Mouse (Mus musculus): ENCODE results near the gene Paxx. TPM values are rescaled to one million over a fixed set of nuclear protein-coding genes. Genes with fewer than 3 reads are reported as not detected.

Gene Paxx
- polyA plus RNA-seq, 1 experiment from 2014 or later = 95.4 TPM

DNA sequence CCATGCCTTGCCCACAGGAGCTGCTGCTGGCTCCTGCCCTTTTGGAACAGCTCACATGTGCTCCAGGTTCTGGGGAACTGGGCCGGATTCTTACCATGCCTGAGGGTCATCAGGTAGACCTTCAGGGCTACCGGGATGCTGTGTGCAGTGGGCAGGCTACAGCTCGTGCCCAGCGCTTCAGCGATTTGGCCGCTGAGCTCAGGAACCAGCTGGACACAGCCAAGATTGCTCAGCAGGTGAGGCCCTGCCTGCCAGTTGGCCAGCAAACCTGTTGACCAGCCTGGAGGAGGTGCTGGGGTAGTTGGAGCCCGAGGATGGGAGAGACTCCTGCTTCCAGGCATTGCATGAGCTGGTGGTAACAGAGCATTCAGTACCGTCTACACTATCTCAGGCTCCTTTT, 26.6 kb downstream of the Paxx start:
- Histone ChIP-seq H3K4me2 (ENCODE audit: low read length) (no peak overlapping the region), H3K9ac (replicated peaks; ENCODE audit: low read length) (no peak overlapping the region), H3K4me3 (replicated peaks; ENCODE audit: low read depth, low read length) (no peak overlapping the region), H3K27me3 (ENCODE audit: control insufficient read depth, insufficient read depth, low read length) (no peaks in the 10 kb centered on the region), H3K9me3 (ENCODE audit: control insufficient read depth, low read length) (no peaks in the 10 kb centered on the region), H3K36me3 (ENCODE audit: control insufficient read depth, insufficient read depth, low read length) (peaks cover 62% of the 10 kb centered on the region), H3K27ac (replicated peaks; ENCODE audit: low read depth, low read length) (no peak overlapping the region), H3K4me1 (ENCODE audit: control insufficient read depth, insufficient read depth, low read length) (peaks cover 24% of the 10 kb centered on the region)
- 89% methylated on average over 8 of the region's 8 CpGs for WGBS
- no peak for DNase-seq
- no peak for ATAC-seq (ENCODE audit: low FRiP score, low TSS enrichment)

DNA sequence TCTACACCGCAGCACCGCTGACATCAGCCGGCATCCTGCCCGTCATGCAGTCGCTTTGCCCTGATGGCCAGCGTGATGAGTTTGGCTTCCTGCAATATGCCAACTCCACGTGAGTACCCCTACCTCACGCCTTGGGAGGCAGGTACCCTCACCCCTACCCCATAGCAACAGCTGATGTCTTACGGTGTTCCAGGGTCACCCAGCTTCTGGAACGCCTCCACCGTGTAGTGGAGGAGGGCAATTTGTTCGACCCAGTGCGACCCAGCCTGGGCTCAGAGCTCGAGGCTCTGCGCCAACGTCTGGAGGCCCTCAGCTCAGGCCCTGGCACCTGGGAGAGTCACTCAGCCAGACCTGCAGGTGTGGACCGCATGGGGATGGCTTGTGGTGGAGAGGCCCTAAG, 27.8 kb downstream of the Paxx start:
- H3K27ac ChIP-seq (replicated peaks; ENCODE audit: low read depth, low read length) = no peak overlapping the region
- no peak overlapping the region for H3K4me2 ChIP-seq (ENCODE audit: low read length)
- peaks cover 50% of the 10 kb centered on the region for H3K36me3 ChIP-seq (ENCODE audit: control insufficient read depth, insufficient read depth, low read length)
- ATAC-seq (ENCODE audit: low FRiP score, low TSS enrichment) (no peak), DNase-seq (no peak)
- no peaks in the 10 kb centered on the region for H3K9me3 ChIP-seq (ENCODE audit: control insufficient read depth, low read length)
- H3K9ac ChIP-seq (replicated peaks; ENCODE audit: low read length) = no peak overlapping the region
- H3K27me3 ChIP-seq (ENCODE audit: control insufficient read depth, insufficient read depth, low read length) = no peaks in the 10 kb centered on the region
- H3K4me1 ChIP-seq (ENCODE audit: control insufficient read depth, insufficient read depth, low read length) = peaks cover 27% of the 10 kb centered on the region
- H3K4me3 ChIP-seq (replicated peaks; ENCODE audit: low read depth, low read length) = no peak overlapping the region
- WGBS = 92% methylated on average over 17 of the region's 17 CpGs

DNA sequence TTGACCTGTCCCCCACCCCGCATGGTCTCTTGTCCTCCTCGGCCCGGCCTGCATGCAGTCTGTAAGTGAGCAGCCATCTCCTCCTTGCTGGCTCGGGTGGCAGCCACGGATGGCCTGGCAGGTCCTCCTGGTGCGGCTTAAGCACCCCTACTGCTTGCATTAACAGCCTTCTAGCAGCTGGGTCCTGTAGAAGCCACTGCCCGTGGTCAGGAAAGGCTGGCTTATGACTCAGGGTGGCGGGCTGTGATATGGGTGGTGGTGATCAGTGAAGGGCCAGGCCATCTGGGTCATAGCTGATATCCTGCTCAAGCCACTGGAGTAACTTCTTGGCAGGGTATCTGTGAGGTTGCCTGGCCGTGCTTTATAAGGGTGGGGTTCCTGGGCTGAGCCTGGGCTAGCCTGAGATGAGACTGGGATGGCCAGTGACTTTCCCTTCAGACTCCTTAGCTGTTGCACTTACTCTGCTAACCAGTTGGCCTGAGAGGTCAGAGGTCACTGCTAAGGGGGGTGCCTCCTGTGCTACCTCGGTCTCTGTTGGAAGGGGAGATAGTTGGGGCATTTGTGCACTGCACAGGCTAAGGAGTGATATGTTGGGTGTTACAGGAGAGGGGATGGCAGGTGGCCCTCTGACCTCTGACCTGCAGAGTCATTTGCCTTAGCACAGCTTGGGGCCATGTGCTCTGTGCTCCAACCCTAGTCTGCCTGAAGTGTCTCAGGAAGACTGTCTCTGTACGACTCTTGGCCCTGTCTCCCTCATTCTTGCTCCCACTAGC, 28.4 kb downstream of the Paxx start:
- Histone ChIP-seq H3K4me1 (ENCODE audit: control insufficient read depth, insufficient read depth, low read length) (peaks cover 27% of the 10 kb centered on the region), H3K4me3 (replicated peaks; ENCODE audit: low read depth, low read length) (no peak overlapping the region), H3K36me3 (ENCODE audit: control insufficient read depth, insufficient read depth, low read length) (peaks cover 44% of the 10 kb centered on the region), H3K27me3 (ENCODE audit: control insufficient read depth, insufficient read depth, low read length) (no peaks in the 10 kb centered on the region), H3K9ac (replicated peaks; ENCODE audit: low read length) (no peak overlapping the region), H3K9me3 (ENCODE audit: control insufficient read depth, low read length) (no peaks in the 10 kb centered on the region), H3K27ac (replicated peaks; ENCODE audit: low read depth, low read length) (no peak overlapping the region), H3K4me2 (ENCODE audit: low read length) (no peak overlapping the region)
- no peak for DNase-seq
- ATAC-seq (ENCODE audit: low FRiP score, low TSS enrichment) = no peak
- 72% methylated on average over 11 of the region's 11 CpGs for WGBS

DNA sequence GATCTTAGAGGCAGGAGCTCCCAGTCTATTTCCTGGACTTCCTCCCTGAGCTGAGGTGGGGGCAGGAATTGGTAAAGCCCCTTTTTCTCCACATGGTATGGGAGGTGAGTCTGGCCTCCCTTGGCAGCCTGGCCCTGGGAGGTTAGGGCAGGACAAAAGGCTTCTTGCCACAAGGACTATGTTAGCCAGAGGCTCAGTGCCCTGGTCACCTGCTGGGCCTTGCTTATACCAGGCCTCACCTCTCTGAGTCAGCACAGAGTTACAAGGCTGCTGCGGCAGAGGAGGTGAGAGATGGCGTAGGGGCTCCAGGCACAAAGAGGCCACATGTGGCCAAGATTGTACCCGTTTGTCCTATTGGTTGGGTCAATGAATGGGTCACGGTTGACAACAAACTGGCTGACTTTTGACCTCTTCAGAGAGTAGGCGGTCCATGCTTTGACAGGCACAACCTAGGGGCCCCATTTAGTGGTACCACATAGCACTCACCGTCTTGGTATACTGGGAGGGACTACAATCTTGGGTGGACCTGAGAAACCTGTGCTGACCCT, 29.5 kb downstream of the Paxx start:
- H3K9ac ChIP-seq (replicated peaks; ENCODE audit: low read length) = peak overlapping the region; percentile 26; the same call in 1 of the 2 replicates

DNA sequence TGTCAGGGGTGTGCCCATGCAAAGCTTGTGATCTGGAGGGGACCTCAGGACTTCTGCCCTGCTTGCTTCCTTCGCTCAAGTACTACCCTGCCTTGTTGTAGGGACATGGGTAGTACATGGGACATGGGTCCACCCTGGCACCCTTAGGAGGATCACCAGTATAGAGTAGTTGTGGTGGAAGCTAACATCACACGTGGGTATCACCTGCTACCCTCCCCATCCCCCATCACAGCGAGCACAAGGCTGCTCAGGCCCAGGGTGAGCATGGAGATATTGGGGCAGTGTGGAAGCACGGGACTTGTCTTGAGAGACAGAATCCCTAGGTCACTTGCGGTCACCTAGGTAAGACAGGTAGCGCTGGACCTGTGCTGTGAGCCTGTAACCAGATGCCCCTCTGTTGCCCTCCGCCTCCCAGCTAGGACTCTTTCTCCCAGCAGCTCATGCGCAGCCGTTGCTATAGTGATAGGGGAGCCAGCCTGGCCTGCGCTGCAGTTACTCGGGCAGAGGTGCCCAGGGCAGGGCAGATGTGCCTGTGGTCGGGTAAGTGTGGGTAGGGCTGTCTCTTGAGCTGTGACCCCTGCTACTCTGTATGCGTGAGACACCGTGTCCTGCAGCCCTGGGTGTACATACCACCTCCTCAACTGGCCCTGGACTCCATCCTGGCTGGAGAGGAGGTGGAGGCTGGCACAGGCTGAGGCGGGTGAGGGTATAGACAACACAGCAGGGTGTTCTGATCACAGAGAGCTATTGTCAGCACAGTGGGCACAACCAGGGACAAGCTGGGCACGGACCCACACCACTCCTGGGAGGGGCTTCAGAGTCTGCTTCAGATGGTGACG, 30.3 kb downstream of the Paxx start:
- no peaks in the 10 kb centered on the region for H3K9me3 ChIP-seq (ENCODE audit: control insufficient read depth, low read length)
- no peaks in the 10 kb centered on the region; the same call in 1 of the 2 replicates for H3K27me3 ChIP-seq (ENCODE audit: control insufficient read depth, insufficient read depth, low read length)
- peak overlapping the region; percentile 64 for H3K4me2 ChIP-seq (ENCODE audit: low read length)
- WGBS = 44% methylated on average over 17 of the region's 17 CpGs
- peaks cover 27% of the 10 kb centered on the region for H3K4me1 ChIP-seq (ENCODE audit: control insufficient read depth, insufficient read depth, low read length)
- peaks cover 25% of the 10 kb centered on the region for H3K36me3 ChIP-seq (ENCODE audit: control insufficient read depth, insufficient read depth, low read length)
- 0 out of 2 replicates have a peak overlapping the region, but pooled peaks have one; percentile 17 for H3K27ac ChIP-seq (replicated peaks; ENCODE audit: low read depth, low read length)
- peak; percentile 60 for DNase-seq
- no peak for ATAC-seq (ENCODE audit: low FRiP score, low TSS enrichment)
- H3K9ac ChIP-seq (replicated peaks; ENCODE audit: low read length) = peak overlapping the region; percentile 26; the same call in 1 of the 2 replicates
- 0 out of 2 replicates have a peak overlapping the region, but pooled peaks have one; percentile 5 for H3K4me3 ChIP-seq (replicated peaks; ENCODE audit: low read depth, low read length)

More for the DNA sequence above, 29.5 kb downstream of the Paxx start:
- H3K9me3 ChIP-seq (ENCODE audit: control insufficient read depth, low read length) = no peaks in the 10 kb centered on the region
- no peaks in the 10 kb centered on the region for H3K27me3 ChIP-seq (ENCODE audit: control insufficient read depth, insufficient read depth, low read length)
- no peak for ATAC-seq (ENCODE audit: low FRiP score, low TSS enrichment)
- H3K36me3 ChIP-seq (ENCODE audit: control insufficient read depth, insufficient read depth, low read length) = peaks cover 33% of the 10 kb centered on the region
- H3K4me2 ChIP-seq (ENCODE audit: low read length) = peak overlapping the region; percentile 64
- no peak for DNase-seq
- H3K27ac ChIP-seq (replicated peaks; ENCODE audit: low read depth, low read length) = 0 out of 2 replicates have a peak overlapping the region, but pooled peaks have one; percentile 17
- peaks cover 27% of the 10 kb centered on the region for H3K4me1 ChIP-seq (ENCODE audit: control insufficient read depth, insufficient read depth, low read length)
- no peak overlapping the region for H3K4me3 ChIP-seq (replicated peaks; ENCODE audit: low read depth, low read length)
- 32% methylated on average over 6 of the region's 6 CpGs for WGBS

DNA sequence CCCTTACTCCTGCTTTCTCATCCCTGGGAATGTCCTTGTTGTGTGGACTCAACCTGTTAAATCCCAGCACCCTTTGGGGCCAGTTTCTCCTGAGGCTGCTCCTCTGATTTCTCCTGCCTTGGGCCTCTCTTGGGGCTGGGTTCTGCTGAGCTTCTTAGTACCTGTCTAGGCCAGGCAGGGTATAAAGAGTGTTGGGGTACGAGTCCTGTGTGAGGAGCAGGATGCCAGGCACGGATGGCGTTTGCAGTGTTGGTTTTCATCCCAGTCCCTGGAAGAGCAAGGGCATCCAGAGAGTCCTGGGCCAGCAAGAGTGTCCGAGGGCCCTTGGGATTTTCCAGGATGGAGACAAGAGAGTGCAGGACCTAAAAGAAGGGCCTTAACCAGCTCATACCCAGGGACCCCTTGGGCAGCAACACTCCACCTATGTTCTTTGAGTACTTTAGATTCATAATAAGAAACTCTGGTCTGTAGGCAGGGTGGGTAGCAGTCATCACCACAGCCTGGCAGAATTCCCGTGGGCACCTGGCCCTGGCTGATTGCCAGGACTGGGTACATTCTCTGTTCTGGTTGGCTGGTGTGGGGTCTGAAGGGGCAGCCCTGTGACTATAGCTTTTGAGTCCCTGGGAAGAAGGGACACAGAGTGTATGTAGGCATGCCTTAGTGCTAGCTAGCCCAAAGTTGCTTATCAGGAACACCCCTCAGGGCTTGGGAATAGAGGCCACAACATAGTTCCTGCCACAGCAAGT, 31.3 kb downstream of the Paxx start:
- peaks cover 27% of the 10 kb centered on the region for H3K4me1 ChIP-seq (ENCODE audit: control insufficient read depth, insufficient read depth, low read length)
- H3K9ac ChIP-seq (replicated peaks; ENCODE audit: low read length) = peak overlapping the region; percentile 82
- ATAC-seq (ENCODE audit: low FRiP score, low TSS enrichment) (no peak), DNase-seq (peak; percentile 26)
- peak overlapping the region; percentile 78 for H3K4me3 ChIP-seq (replicated peaks; ENCODE audit: low read depth, low read length)
- peaks cover 4% of the 10 kb centered on the region; the same call in 1 of the 2 replicates for H3K27me3 ChIP-seq (ENCODE audit: control insufficient read depth, insufficient read depth, low read length)
- H3K4me2 ChIP-seq (ENCODE audit: low read length) = peak overlapping the region; percentile 64
- WGBS = 68% methylated on average over 5 of the region's 5 CpGs
- no peak overlapping the region; the same call in 1 of the 2 replicates for H3K27ac ChIP-seq (replicated peaks; ENCODE audit: low read depth, low read length)
- H3K36me3 ChIP-seq (ENCODE audit: control insufficient read depth, insufficient read depth, low read length) = peaks cover 16% of the 10 kb centered on the region
- no peaks in the 10 kb centered on the region for H3K9me3 ChIP-seq (ENCODE audit: control insufficient read depth, low read length)

DNA sequence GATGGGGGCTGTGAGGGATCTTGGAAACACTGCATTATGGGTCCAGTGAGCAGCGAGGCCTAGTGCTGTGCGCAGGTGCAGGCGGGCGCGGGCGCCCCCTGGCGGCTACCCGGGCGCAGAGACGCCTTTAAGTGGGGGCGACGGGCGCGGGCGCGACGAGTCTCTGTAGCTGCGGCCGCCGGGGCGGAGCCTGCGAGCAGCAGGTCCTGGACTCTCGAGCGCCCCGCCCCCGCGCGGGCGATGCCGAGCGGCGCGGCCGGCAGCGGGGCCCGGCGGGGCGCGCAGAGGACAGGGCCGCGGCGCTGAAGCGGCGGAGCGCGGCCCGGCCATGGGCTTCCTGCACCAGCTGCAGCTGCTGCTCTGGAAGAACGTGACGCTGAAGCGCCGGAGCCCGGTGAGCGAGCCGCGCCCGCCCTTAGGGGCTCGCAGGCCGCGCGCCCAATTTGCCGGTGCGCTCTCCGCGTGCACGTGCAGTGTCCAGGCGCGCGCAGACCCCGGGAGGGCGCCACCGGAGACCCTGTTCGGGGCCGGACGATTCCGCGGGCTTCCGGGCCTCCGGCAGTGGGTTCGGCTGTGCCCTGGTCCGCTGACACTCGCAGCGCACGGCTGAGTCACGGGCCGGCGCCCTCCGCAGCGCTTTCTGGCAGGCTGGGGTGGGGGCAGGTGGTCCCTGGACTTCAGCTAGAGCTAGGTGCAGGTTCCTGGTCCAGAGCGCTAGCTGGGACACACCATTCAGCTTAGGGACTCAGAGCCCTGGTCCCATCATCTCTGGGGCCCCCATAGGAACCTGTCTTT, 32.3 kb downstream of the Paxx start, which contains the start of gene Abca2:
Gene Abca2 (plus strand): TSS at position 262 of the 795 bp plus-strand sequence.
- H3K4me3 ChIP-seq (replicated peaks; ENCODE audit: low read depth, low read length) = peak within 1 kb of the TSS; percentile 78
- peaks cover 9% of the 10 kb centered on the region; the same call in 1 of the 2 replicates for H3K36me3 ChIP-seq (ENCODE audit: control insufficient read depth, insufficient read depth, low read length)
- peaks cover 27% of the 10 kb centered on the region for H3K4me1 ChIP-seq (ENCODE audit: control insufficient read depth, insufficient read depth, low read length)
- DNase-seq (peak; percentile 98), ATAC-seq (ENCODE audit: low FRiP score, low TSS enrichment) (peak; percentile 88)
- peak within 1 kb of the TSS; percentile 88 for H3K27ac ChIP-seq (replicated peaks; ENCODE audit: low read depth, low read length)
- peaks cover 4% of the 10 kb centered on the region; the same call in 1 of the 2 replicates for H3K27me3 ChIP-seq (ENCODE audit: control insufficient read depth, insufficient read depth, low read length)
- peak within 1 kb of the TSS; percentile 64 for H3K4me2 ChIP-seq (ENCODE audit: low read length)
- no peaks in the 10 kb centered on the region for H3K9me3 ChIP-seq (ENCODE audit: control insufficient read depth, low read length)
- WGBS = under 1% methylated on average over 72 of the region's 89 CpGs
- H3K9ac ChIP-seq (replicated peaks; ENCODE audit: low read length) = peak within 1 kb of the TSS; percentile 82

Data from midbrain, embryonic 14.5 days (tissue).